Mouse (Mus musculus): ENCODE results near the gene Gpc3. TPM values are rescaled to one million over a fixed set of nuclear protein-coding genes. Genes with fewer than 3 reads are reported as not detected.

Gene Gpc3
- polyA plus RNA-seq, 1 experiment from 2014 or later: 271 TPM

- 72% methylated on average over 5 of the region's 5 CpGs for WGBS
- Histone ChIP-seq H3K9me3 (no peaks in the 10 kb centered on the region), H3K27ac (no peak overlapping the region), H3K4me1 (replicated peaks) (no peaks in the 10 kb centered on the region), H3K27me3 (ENCODE audit: insufficient read depth, poor library complexity, severe bottlenecking) (0 out of 2 replicates have a peak, but pooled peaks cover 6% of the 10 kb centered on the region), H3K4me3 (no peak overlapping the region), H3K36me3 (no peaks in the 10 kb centered on the region)
- DNase-seq (ENCODE audit: low spot score): no peak
These were observed 76.5 kb downstream of the Gpc3 start for GRCm38 (mm10) chrX:52537282-52537681.

- peak; percentile 17 for DNase-seq (ENCODE audit: low spot score)
- no peaks in the 10 kb centered on the region for H3K4me1 ChIP-seq (replicated peaks)
- WGBS: 56% methylated on average over 1 of the region's 1 CpGs
These were observed 80.0 kb downstream of the Gpc3 start for GRCm38 (mm10) chrX:52533766-52534165.

GRCm38 (mm10) chrX:52533098-52533497 lies 80.7 kb downstream of the Gpc3 start:
- no peak overlapping the region for H3K27ac ChIP-seq
- no peak overlapping the region for H3K4me3 ChIP-seq
- H3K9me3 ChIP-seq: no peaks in the 10 kb centered on the region
- 85% methylated on average over 4 of the region's 4 CpGs for WGBS
- no peak for DNase-seq (ENCODE audit: low spot score)
- no peaks in the 10 kb centered on the region for H3K4me1 ChIP-seq (replicated peaks)
- no peaks in the 10 kb centered on the region for H3K36me3 ChIP-seq
- H3K27me3 ChIP-seq (ENCODE audit: insufficient read depth, poor library complexity, severe bottlenecking): 0 out of 2 replicates have a peak, but pooled peaks cover 6% of the 10 kb centered on the region

More at GRCm38 (mm10) chrX:52533766-52534165, 80.0 kb downstream of the Gpc3 start:
- H3K27ac ChIP-seq: no peak overlapping the region
- H3K27me3 ChIP-seq (ENCODE audit: insufficient read depth, poor library complexity, severe bottlenecking): 0 out of 2 replicates have a peak, but pooled peaks cover 6% of the 10 kb centered on the region
- H3K36me3 ChIP-seq: no peaks in the 10 kb centered on the region
- H3K9me3 ChIP-seq: no peaks in the 10 kb centered on the region
- H3K4me3 ChIP-seq: no peak overlapping the region

- DNase-seq (ENCODE audit: low spot score): no peak
- Histone ChIP-seq H3K9me3 (no peaks in the 10 kb centered on the region), H3K4me3 (no peak overlapping the region), H3K4me1 (replicated peaks) (no peaks in the 10 kb centered on the region), H3K27ac (no peak overlapping the region), H3K27me3 (ENCODE audit: insufficient read depth, poor library complexity, severe bottlenecking) (0 out of 2 replicates have a peak, but pooled peaks cover 6% of the 10 kb centered on the region), H3K36me3 (no peaks in the 10 kb centered on the region)
- WGBS: 76% methylated on average over 2 of the region's 2 CpGs
These were observed 81.6 kb downstream of the Gpc3 start for GRCm38 (mm10) chrX:52532124-52532523.

GRCm38 (mm10) chrX:52526086-52526485 lies 87.7 kb downstream of the Gpc3 start:
- no peaks in the 10 kb centered on the region for H3K36me3 ChIP-seq
- no peak overlapping the region for H3K27ac ChIP-seq
- H3K4me3 ChIP-seq: no peak overlapping the region
- H3K27me3 ChIP-seq (ENCODE audit: insufficient read depth, poor library complexity, severe bottlenecking): no peaks in the 10 kb centered on the region
- H3K4me1 ChIP-seq (replicated peaks): no peaks in the 10 kb centered on the region
- H3K9me3 ChIP-seq: no peaks in the 10 kb centered on the region
- 80% methylated on average over 5 of the region's 5 CpGs for WGBS
- DNase-seq (ENCODE audit: low spot score): no peak

GRCm38 (mm10) chrX:52525132-52525531 lies 88.6 kb downstream of the Gpc3 start:
- H3K9me3 ChIP-seq: no peaks in the 10 kb centered on the region
- no peaks in the 10 kb centered on the region for H3K4me1 ChIP-seq (replicated peaks)
- H3K4me3 ChIP-seq: no peak overlapping the region
- no peak overlapping the region for H3K27ac ChIP-seq
- no peak for DNase-seq (ENCODE audit: low spot score)
- WGBS: 75% methylated on average over 3 of the region's 3 CpGs
- no peaks in the 10 kb centered on the region for H3K36me3 ChIP-seq
- no peaks in the 10 kb centered on the region for H3K27me3 ChIP-seq (ENCODE audit: insufficient read depth, poor library complexity, severe bottlenecking)

GRCm38 (mm10) chrX:52514553-52514952 lies 99.2 kb downstream of the Gpc3 start:
- WGBS: 63% methylated on average over 3 of the region's 3 CpGs
- Histone ChIP-seq H3K9me3 (no peaks in the 10 kb centered on the region), H3K27ac (no peak overlapping the region), H3K4me3 (no peak overlapping the region), H3K36me3 (no peaks in the 10 kb centered on the region), H3K4me1 (replicated peaks) (no peaks in the 10 kb centered on the region), H3K27me3 (ENCODE audit: insufficient read depth, poor library complexity, severe bottlenecking) (no peaks in the 10 kb centered on the region)
- DNase-seq (ENCODE audit: low spot score): no peak

- WGBS: 86% methylated on average over 4 of the region's 4 CpGs
- Histone ChIP-seq H3K4me1 (replicated peaks) (no peaks in the 10 kb centered on the region), H3K27me3 (ENCODE audit: insufficient read depth, poor library complexity, severe bottlenecking) (no peaks in the 10 kb centered on the region; the same call in 1 of the 2 replicates), H3K27ac (no peak overlapping the region), H3K36me3 (no peaks in the 10 kb centered on the region), H3K9me3 (no peaks in the 10 kb centered on the region), H3K4me3 (no peak overlapping the region)
- no peak for DNase-seq (ENCODE audit: low spot score)
These were observed 102.6 kb downstream of the Gpc3 start for GRCm38 (mm10) chrX:52511151-52511550.

GRCm38 (mm10) chrX:52503857-52504256 lies 109.9 kb downstream of the Gpc3 start:
- Histone ChIP-seq H3K4me1 (replicated peaks) (no peaks in the 10 kb centered on the region), H3K27me3 (ENCODE audit: insufficient read depth, poor library complexity, severe bottlenecking) (0 out of 2 replicates have a peak, but pooled peaks cover 3% of the 10 kb centered on the region), H3K9me3 (no peaks in the 10 kb centered on the region), H3K4me3 (no peak overlapping the region), H3K36me3 (no peaks in the 10 kb centered on the region), H3K27ac (no peak overlapping the region)
- DNase-seq (ENCODE audit: low spot score): no peak
- WGBS: 80% methylated on average over 3 of the region's 3 CpGs

- no peak overlapping the region for H3K27ac ChIP-seq
- no peaks in the 10 kb centered on the region for H3K36me3 ChIP-seq
- H3K4me1 ChIP-seq (replicated peaks): no peaks in the 10 kb centered on the region
- H3K4me3 ChIP-seq: no peak overlapping the region
- no peak for DNase-seq (ENCODE audit: low spot score)
- 83% methylated on average over 4 of the region's 4 CpGs for WGBS
- H3K27me3 ChIP-seq (ENCODE audit: insufficient read depth, poor library complexity, severe bottlenecking): no peaks in the 10 kb centered on the region
- H3K9me3 ChIP-seq: no peaks in the 10 kb centered on the region
These were observed 124.3 kb downstream of the Gpc3 start for GRCm38 (mm10) chrX:52489461-52489860.

- DNase-seq (ENCODE audit: low spot score): no peak
- peaks cover 18% of the 10 kb centered on the region for H3K4me1 ChIP-seq (replicated peaks)
- H3K27ac ChIP-seq: 0 out of 2 replicates have a peak overlapping the region, but pooled peaks have one; percentile 12
- no peak overlapping the region for H3K4me3 ChIP-seq
- H3K36me3 ChIP-seq: no peaks in the 10 kb centered on the region
- H3K9me3 ChIP-seq: no peaks in the 10 kb centered on the region
- no peaks in the 10 kb centered on the region for H3K27me3 ChIP-seq (ENCODE audit: insufficient read depth, poor library complexity, severe bottlenecking)
- 49% methylated on average over 5 of the region's 5 CpGs for WGBS
These were observed 158.6 kb downstream of the Gpc3 start for GRCm38 (mm10) chrX:52455074-52455588.

GRCm38 (mm10) chrX:52453445-52454182 lies 160.1 kb downstream of the Gpc3 start:
- H3K4me3 ChIP-seq: no peak overlapping the region
- no peaks in the 10 kb centered on the region; the same call in 1 of the 2 replicates for H3K27me3 ChIP-seq (ENCODE audit: insufficient read depth, poor library complexity, severe bottlenecking)
- peaks cover 21% of the 10 kb centered on the region for H3K4me1 ChIP-seq (replicated peaks)
- WGBS: 21% methylated on average over 6 of the region's 6 CpGs
- peak; percentile 77 for DNase-seq (ENCODE audit: low spot score)
- H3K36me3 ChIP-seq: no peaks in the 10 kb centered on the region
- no peak overlapping the region; the same call in 1 of the 2 replicates for H3K27ac ChIP-seq
- no peaks in the 10 kb centered on the region for H3K9me3 ChIP-seq

- Histone ChIP-seq H3K27ac (no peak overlapping the region), H3K4me1 (replicated peaks) (peaks cover 24% of the 10 kb centered on the region), H3K27me3 (ENCODE audit: insufficient read depth, poor library complexity, severe bottlenecking) (no peaks in the 10 kb centered on the region; the same call in 1 of the 2 replicates), H3K36me3 (no peaks in the 10 kb centered on the region), H3K4me3 (no peak overlapping the region), H3K9me3 (no peaks in the 10 kb centered on the region)
- WGBS: 53% methylated on average over 2 of the region's 2 CpGs
- DNase-seq (ENCODE audit: low spot score): no peak
These were observed 164.6 kb downstream of the Gpc3 start for GRCm38 (mm10) chrX:52449177-52449576.
